Mouse (Mus musculus) adrenal gland, adult (tissue): ENCODE data around the gene Slc48a1.

Experiments
- DNase-seq, 2 experiments: peaks; one replicate each; pipeline ENCODE4 v3.0.0; 2022 to 2023; ENCODE audit warnings: low spot score in 1 of 2; ENCODE audit not compliant: inconsistent age in 2 of 2

Slc48a1 gene

GRCm38 (mm10) chr15:97751676-97752075 is 26.6 kb upstream of the Slc48a1 start:
- no peak for DNase-seq

- DNase-seq = no peak
These were observed 25.8 kb upstream of the Slc48a1 start for GRCm38 (mm10) chr15:97752491-97752890.

- DNase-seq = no peak
These were observed 23.8 kb upstream of the Slc48a1 start for GRCm38 (mm10) chr15:97754476-97754875.

- no peak for DNase-seq
These were observed 23.0 kb upstream of the Slc48a1 start for GRCm38 (mm10) chr15:97755361-97755760.

GRCm38 (mm10) chr15:97760006-97760405 is 18.3 kb upstream of the Slc48a1 start:
- DNase-seq = no peak

- DNase-seq = no peak
These were observed 17.4 kb upstream of the Slc48a1 start for GRCm38 (mm10) chr15:97760952-97761351.

- no peak for DNase-seq
These were observed 16.9 kb upstream of the Slc48a1 start for GRCm38 (mm10) chr15:97761438-97761837.

- DNase-seq = peak; percentile 56 to 63
These were observed 15.6 kb upstream of the Slc48a1 start for GRCm38 (mm10) chr15:97762733-97763132.

- no peak for DNase-seq
These were observed 14.9 kb upstream of the Slc48a1 start for GRCm38 (mm10) chr15:97763256-97764049.

GRCm38 (mm10) chr15:97764532-97764931 is 13.8 kb upstream of the Slc48a1 start:
- no peak for DNase-seq

- no peak for DNase-seq
These were observed 13.1 kb upstream of the Slc48a1 start for GRCm38 (mm10) chr15:97765090-97765794.

GRCm38 (mm10) chr15:97766194-97766593 is 12.1 kb upstream of the Slc48a1 start:
- DNase-seq = no peak

GRCm38 (mm10) chr15:97766594-97767279 is 11.6 kb upstream of the Slc48a1 start:
- DNase-seq = peak in 1 of 2 experiments; percentile 42

GRCm38 (mm10) chr15:97767280-97768186 is 10.8 kb upstream of the Slc48a1 start, which contains the start of gene Rapgef3:
TSS of gene Rapgef3 (minus strand) at chr15:97767972.
- peak; percentile 89 to 95 for DNase-seq

GRCm38 (mm10) chr15:97768192-97768591 is 10.1 kb upstream of the Slc48a1 start:
- DNase-seq = peak in 1 of 2 experiments; percentile 50

- no peak for DNase-seq
These were observed 8.0 kb upstream of the Slc48a1 start for GRCm38 (mm10) chr15:97770280-97770679.

- peak; percentile 83 to 86 for DNase-seq
These were observed 5.2 kb upstream of the Slc48a1 start for GRCm38 (mm10) chr15:97773108-97773507.

- peak; percentile 53 to 68 for DNase-seq
These were observed 4.4 kb upstream of the Slc48a1 start for GRCm38 (mm10) chr15:97773961-97774370.

- peak; percentile 80 to 92 for DNase-seq
These were observed 1.8 kb upstream of the Slc48a1 start for GRCm38 (mm10) chr15:97776514-97776913.

GRCm38 (mm10) chr15:97776919-97777318 is 1.4 kb upstream of the Slc48a1 start:
- no peak for DNase-seq
